Mouse (Mus musculus) liver, embryonic 14.5 days (tissue): ENCODE measurements around the gene Mcoln2.

Source experiments
- CTCF ChIP-seq: IDR thresholded peaks from 2 replicates; pipeline ENCODE4 v1.5.1; 2016; ENCODE audit warnings: antibody characterized with exemption, low read depth, control low read depth
- EP300 ChIP-seq: IDR thresholded peaks from 2 replicates; pipeline ENCODE4 v1.6.1; 2016; ENCODE audit warnings: antibody characterized with exemption, low read depth

DNA sequence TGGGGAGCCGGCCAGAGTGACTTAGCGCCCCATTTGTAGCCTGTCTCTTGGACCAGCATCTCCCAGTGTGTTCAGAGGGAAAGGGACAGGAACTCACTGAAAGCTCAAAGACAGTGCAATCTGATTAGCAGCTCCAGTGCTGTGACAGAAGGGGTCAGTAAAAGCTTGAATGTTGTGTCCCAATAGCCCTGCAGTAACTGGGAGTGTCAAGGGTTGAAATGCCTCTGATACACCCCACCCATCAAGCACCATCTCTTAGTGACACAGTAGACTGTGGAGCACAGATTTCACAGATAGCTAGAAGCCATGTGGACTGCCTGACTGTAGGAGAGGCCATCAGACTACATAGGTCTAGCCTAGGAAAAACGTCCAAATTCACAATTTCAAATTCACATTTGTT is 77.8 kb downstream of the Mcoln2 start:
- TF ChIP-seq CTCF (no peak), EP300 (no peak)
